Mouse (Mus musculus): Measurements from ENCODE around the gene Chrna9. TPM values are rescaled to one million over a fixed set of nuclear protein-coding genes. Genes with fewer than 3 reads are reported as not detected.

Gene Chrna9
- polyA plus RNA-seq, 2 experiments: 0.45 TPM; not detected in 1

DNA sequence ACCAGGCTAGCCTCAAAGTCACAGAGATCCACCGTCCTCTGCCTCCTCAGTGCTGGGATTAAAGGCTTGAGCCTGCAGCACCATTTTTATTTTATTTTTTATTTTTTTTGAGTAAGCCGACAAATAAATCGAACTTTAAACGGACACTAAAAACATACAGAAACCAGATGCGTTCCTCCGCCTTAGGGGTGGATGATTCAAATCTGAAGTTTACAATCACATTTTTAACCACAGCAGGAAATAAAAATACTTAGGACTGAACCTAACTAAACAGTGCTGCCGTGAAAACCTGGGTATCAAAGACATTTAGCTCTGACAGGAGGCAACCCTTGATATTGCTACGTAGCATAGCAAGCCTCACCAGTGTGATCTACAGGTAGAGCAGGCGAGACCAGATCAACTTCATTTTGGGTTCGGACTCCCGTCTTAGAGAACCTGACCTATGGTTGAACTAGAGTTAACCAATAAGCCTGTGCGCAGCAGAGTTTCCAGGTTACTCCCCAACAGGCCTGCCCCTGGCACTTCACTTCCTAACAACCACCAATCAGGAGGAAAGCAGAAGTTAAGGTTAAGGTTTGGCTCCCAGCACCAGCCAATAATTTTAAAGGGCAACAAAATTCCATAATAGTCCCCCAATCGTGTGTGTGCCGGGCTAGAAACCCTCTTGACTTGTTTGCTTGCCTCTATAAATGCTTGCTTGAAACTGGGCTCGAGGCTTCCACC lies 73.7 kb downstream of the Chrna9 start:
- no peak overlapping the region for H3K27ac ChIP-seq (replicated peaks; ENCODE audit: low read depth, low read length)
- ATAC-seq (ENCODE audit: low FRiP score, low read depth) (no peak; the same call in 1 of the 2 replicates), DNase-seq (ENCODE audit: low spot score) (peak; percentile 32)
- H3K9ac ChIP-seq (ENCODE audit: low read depth, low read length, severe bottlenecking): no peak overlapping the region
- H3K27me3 ChIP-seq (ENCODE audit: control insufficient read depth, insufficient read depth, low read length): no peaks in the 10 kb centered on the region
- no peaks in the 10 kb centered on the region for H3K9me3 ChIP-seq (ENCODE audit: control insufficient read depth, low read length)
- no peaks in the 10 kb centered on the region for H3K36me3 ChIP-seq (ENCODE audit: control insufficient read depth, insufficient read depth, low read length)
- H3K4me3 ChIP-seq (replicated peaks; ENCODE audit: low read length): no peak overlapping the region
- no peak for TF ChIP-seq POLR2A (IDR thresholded peaks at IDR 0.05; ENCODE audit: borderline replicate concordance, extremely low read depth, insufficient read depth, insufficient read length)
- WGBS: 62% methylated on average over 15 of the region's 15 CpGs
- no peak overlapping the region for H3K4me2 ChIP-seq (replicated peaks; ENCODE audit: low read depth, low read length, severe bottlenecking)
- H3K4me1 ChIP-seq (ENCODE audit: control insufficient read depth, insufficient read depth, low read length): no peaks in the 10 kb centered on the region

DNA sequence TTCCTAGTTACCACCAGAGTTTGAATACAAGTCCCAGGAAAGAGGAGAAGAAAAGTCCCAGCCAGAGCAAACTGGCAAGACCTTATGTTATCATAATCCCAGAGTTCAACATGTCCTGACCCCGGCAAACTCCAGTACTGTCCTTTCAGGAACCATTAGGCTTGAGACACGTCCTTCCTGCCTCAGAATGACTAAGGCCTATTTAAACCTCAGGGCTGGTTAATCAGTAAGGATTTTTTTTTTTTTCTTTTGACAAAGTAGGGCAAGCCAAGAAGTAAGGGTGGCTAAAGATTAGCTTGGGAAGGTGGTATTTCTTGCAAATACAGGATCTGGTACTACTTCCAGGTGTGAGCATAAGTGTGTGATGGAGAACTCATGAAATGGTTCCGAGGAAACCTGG lies 79.3 kb downstream of the Chrna9 start:
- WGBS: 76% methylated on average over 3 of the region's 3 CpGs
- Histone ChIP-seq H3K27ac (replicated peaks; ENCODE audit: low read depth, low read length) (no peak overlapping the region), H3K9ac (ENCODE audit: low read depth, low read length, severe bottlenecking) (no peak overlapping the region), H3K36me3 (ENCODE audit: control insufficient read depth, insufficient read depth, low read length) (no peaks in the 10 kb centered on the region), H3K4me2 (replicated peaks; ENCODE audit: low read depth, low read length, severe bottlenecking) (no peak overlapping the region), H3K27me3 (ENCODE audit: control insufficient read depth, insufficient read depth, low read length) (no peaks in the 10 kb centered on the region), H3K4me3 (replicated peaks; ENCODE audit: low read length) (no peak overlapping the region), H3K4me1 (ENCODE audit: control insufficient read depth, insufficient read depth, low read length) (no peaks in the 10 kb centered on the region), H3K9me3 (ENCODE audit: control insufficient read depth, low read length) (no peaks in the 10 kb centered on the region)
- no peak for ATAC-seq (ENCODE audit: low FRiP score, low read depth)
- no peak for DNase-seq (ENCODE audit: low spot score)
- no peak for TF ChIP-seq POLR2A (IDR thresholded peaks at IDR 0.05; ENCODE audit: borderline replicate concordance, extremely low read depth, insufficient read depth, insufficient read length)

DNA sequence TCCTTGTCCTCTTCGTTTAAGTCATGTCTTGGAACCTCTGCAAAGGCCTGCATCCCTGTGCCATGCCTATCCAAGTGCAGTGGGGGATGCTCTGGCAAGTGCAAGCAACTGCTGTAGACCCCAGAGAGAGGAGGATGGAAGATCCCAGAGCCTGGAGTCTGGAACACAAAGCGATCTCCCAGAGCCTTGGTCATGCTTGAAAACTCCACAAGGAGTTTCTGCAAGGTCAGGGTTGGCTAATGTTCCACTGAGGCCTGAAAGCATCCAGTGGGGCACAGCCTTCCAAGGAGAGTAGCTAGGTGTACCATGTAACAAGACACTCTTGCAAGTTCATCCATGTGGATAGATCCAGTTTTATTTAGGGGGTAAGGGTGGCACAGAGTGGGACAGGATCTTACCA lies 79.7 kb downstream of the Chrna9 start:
- Histone ChIP-seq H3K9me3 (ENCODE audit: control insufficient read depth, low read length) (no peaks in the 10 kb centered on the region), H3K4me1 (ENCODE audit: control insufficient read depth, insufficient read depth, low read length) (no peaks in the 10 kb centered on the region), H3K36me3 (ENCODE audit: control insufficient read depth, insufficient read depth, low read length) (no peaks in the 10 kb centered on the region), H3K4me2 (replicated peaks; ENCODE audit: low read depth, low read length, severe bottlenecking) (no peak overlapping the region), H3K9ac (ENCODE audit: low read depth, low read length, severe bottlenecking) (no peak overlapping the region), H3K27ac (replicated peaks; ENCODE audit: low read depth, low read length) (no peak overlapping the region), H3K4me3 (replicated peaks; ENCODE audit: low read length) (no peak overlapping the region), H3K27me3 (ENCODE audit: control insufficient read depth, insufficient read depth, low read length) (no peaks in the 10 kb centered on the region)
- no peak for TF ChIP-seq POLR2A (IDR thresholded peaks at IDR 0.05; ENCODE audit: borderline replicate concordance, extremely low read depth, insufficient read depth, insufficient read length)
- WGBS: 85% methylated on average over 2 of the region's 2 CpGs
- DNase-seq (ENCODE audit: low spot score) (no peak), ATAC-seq (ENCODE audit: low FRiP score, low read depth) (no peak)

DNA sequence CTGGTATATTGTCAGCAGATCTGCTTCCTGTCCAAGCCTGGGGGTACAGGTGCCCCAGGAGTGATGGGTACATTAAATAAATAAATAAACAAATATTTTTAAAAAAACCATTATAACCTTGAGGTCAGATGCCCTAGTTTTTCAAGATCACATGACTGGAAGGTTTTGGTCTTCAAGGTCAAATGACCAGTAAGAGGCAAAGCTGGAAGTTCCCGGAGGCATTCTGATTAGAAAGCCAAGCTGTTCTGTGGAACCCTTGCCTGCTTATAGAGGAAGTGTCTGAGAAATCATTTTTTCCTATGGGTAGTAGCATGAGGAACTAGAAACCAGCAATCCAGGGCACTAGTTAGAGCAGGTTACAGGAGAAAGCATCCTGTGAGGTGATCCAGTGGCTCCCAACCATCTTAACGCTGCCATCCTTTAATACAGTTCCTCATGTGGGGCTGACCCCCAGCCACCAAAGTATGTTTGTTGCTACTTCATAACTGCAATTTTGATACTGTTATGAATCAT lies 80.8 kb downstream of the Chrna9 start:
- Histone ChIP-seq H3K9ac (ENCODE audit: low read depth, low read length, severe bottlenecking) (no peak overlapping the region), H3K4me1 (ENCODE audit: control insufficient read depth, insufficient read depth, low read length) (no peaks in the 10 kb centered on the region), H3K27ac (replicated peaks; ENCODE audit: low read depth, low read length) (no peak overlapping the region), H3K27me3 (ENCODE audit: control insufficient read depth, insufficient read depth, low read length) (no peaks in the 10 kb centered on the region), H3K9me3 (ENCODE audit: control insufficient read depth, low read length) (no peaks in the 10 kb centered on the region), H3K36me3 (ENCODE audit: control insufficient read depth, insufficient read depth, low read length) (no peaks in the 10 kb centered on the region), H3K4me3 (replicated peaks; ENCODE audit: low read length) (no peak overlapping the region), H3K4me2 (replicated peaks; ENCODE audit: low read depth, low read length, severe bottlenecking) (no peak overlapping the region)
- no peak for TF ChIP-seq POLR2A (IDR thresholded peaks at IDR 0.05; ENCODE audit: borderline replicate concordance, extremely low read depth, insufficient read depth, insufficient read length)
- 88% methylated on average over 2 of the region's 2 CpGs for WGBS
- ATAC-seq (ENCODE audit: low FRiP score, low read depth) (no peak), DNase-seq (ENCODE audit: low spot score) (no peak)

DNA sequence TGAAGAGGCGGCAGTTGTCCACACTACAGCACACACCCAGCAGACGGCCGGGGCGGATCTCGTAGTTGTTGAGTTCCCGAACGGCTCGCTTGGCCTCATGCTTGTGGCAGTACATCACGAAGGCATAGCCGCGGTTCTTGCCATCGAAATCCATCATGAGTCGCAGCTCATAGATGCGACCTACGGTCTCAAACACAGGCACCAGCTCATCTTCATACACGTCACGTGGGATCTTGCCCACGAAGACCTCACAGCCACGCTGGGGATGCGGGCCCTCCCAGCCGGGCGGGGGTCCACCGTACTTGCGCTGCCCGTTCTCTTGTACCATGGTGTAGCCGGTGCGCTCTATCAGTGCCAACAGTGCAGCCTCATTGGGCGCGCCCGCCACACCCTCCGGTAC lies 92.1 kb downstream of the Chrna9 start:
- no peaks in the 10 kb centered on the region for H3K36me3 ChIP-seq (ENCODE audit: control insufficient read depth, insufficient read depth, low read length)
- H3K27ac ChIP-seq (replicated peaks; ENCODE audit: low read depth, low read length): no peak overlapping the region
- H3K9ac ChIP-seq (ENCODE audit: low read depth, low read length, severe bottlenecking): no peak overlapping the region
- no peaks in the 10 kb centered on the region for H3K4me1 ChIP-seq (ENCODE audit: control insufficient read depth, insufficient read depth, low read length)
- no peak for TF ChIP-seq POLR2A (IDR thresholded peaks at IDR 0.05; ENCODE audit: borderline replicate concordance, extremely low read depth, insufficient read depth, insufficient read length)
- DNase-seq (ENCODE audit: low spot score) (no peak), ATAC-seq (ENCODE audit: low FRiP score, low read depth) (no peak)
- 98% methylated on average over 31 of the region's 31 CpGs for WGBS
- no peaks in the 10 kb centered on the region for H3K9me3 ChIP-seq (ENCODE audit: control insufficient read depth, low read length)
- no peak overlapping the region for H3K4me2 ChIP-seq (replicated peaks; ENCODE audit: low read depth, low read length, severe bottlenecking)
- H3K4me3 ChIP-seq (replicated peaks; ENCODE audit: low read length): no peak overlapping the region
- H3K27me3 ChIP-seq (ENCODE audit: control insufficient read depth, insufficient read depth, low read length): no peaks in the 10 kb centered on the region

Small RNA genes within 50 kb of the gene (microRNA-seq; reads per million reads assigned to microRNA genes)
- not detected for gene Gm25952

Other genes with a start within 250 kb of the Chrna9 start
- 90.6 and 90.8 TPM in 2 replicates for gene Pds5a, start 236.6 kb upstream of the Chrna9 start, polyA plus RNA-seq (2012; rRNA removed)
- gene Pds5a, start 236.6 kb upstream of the Chrna9 start, polyA plus RNA-seq (2014; fragmentation: Nextera tagmentation; extraction: Ambion mirVana): 82.7 and 95.3 TPM in 2 replicates
- gene N4bp2, start 171.4 kb upstream of the Chrna9 start, polyA plus RNA-seq (2012; rRNA removed): 31.3 and 31.8 TPM in 2 replicates
- gene N4bp2, start 171.4 kb upstream of the Chrna9 start, polyA plus RNA-seq (2014; fragmentation: Nextera tagmentation; extraction: Ambion mirVana): 39.1 and 40.7 TPM in 2 replicates
- gene Rhoh, start 73.7 kb upstream of the Chrna9 start, polyA plus RNA-seq (2012; rRNA removed): 1.4 and 2.0 TPM in 2 replicates
- gene Rhoh, start 73.7 kb upstream of the Chrna9 start, polyA plus RNA-seq (2014; fragmentation: Nextera tagmentation; extraction: Ambion mirVana): 1.7 and 2.0 TPM in 2 replicates
- gene 9130230L23Rik, start 69.4 kb downstream of the Chrna9 start, polyA plus RNA-seq (2012; rRNA removed): 0.04 TPM in 1 of 2 replicates, not detected in the other
- not detected in 2 replicates for gene 9130230L23Rik, start 69.4 kb downstream of the Chrna9 start, polyA plus RNA-seq (2014; fragmentation: Nextera tagmentation; extraction: Ambion mirVana)
- gene Rbm47, start 238.2 kb downstream of the Chrna9 start, polyA plus RNA-seq (2012; rRNA removed): 2.5 and 2.6 TPM in 2 replicates
- gene Rbm47, start 238.2 kb downstream of the Chrna9 start, polyA plus RNA-seq (2014; fragmentation: Nextera tagmentation; extraction: Ambion mirVana): 5.2 and 6.2 TPM in 2 replicates